Mouse (Mus musculus) MEL (cell line): ENCODE measurements at regions not wholly inside any gene's neighbourhood (a gene's known extent, or its start where the extent isn't known, plus 50 kb on each side); places are given as distances from the start of the nearest gene placed in this dataset.

ENCODE experiments used
- DNase-seq: peaks from one replicate; pipeline ENCODE4 v3.0.0; 2011; ENCODE audit warnings: low read depth, low spot score
- H3K27ac ChIP-seq: 2 replicates; pipeline ENCODE4 v1.5.1; 2012; ENCODE audit warnings: low read depth, mild to moderate bottlenecking, control low read depth, low read length, moderate library complexity; ENCODE audit not compliant: control insufficient read depth
- H3K27me3 ChIP-seq, 2 experiments: fragments of 150-350 bp in 1 of 2; sonication (generic) in 1 of 2; 2 replicates each; pipeline ENCODE4 v1.6.1; 2012; ENCODE audit warnings: low read length in 2 of 2, mild to moderate bottlenecking in 2 of 2, improper control_type of control experiment in 1 of 2, moderate library complexity in 1 of 2; ENCODE audit not compliant: insufficient read depth in 2 of 2, control insufficient read depth in 1 of 2
- H3K36me3 ChIP-seq, 2 experiments: 2 replicates each; pipeline ENCODE4 v1.6.1; 2012 to 2014; ENCODE audit warnings: low read length in 2 of 2, improper control_type of control experiment in 1 of 2, inconsistent platforms in 1 of 2, mild to moderate bottlenecking in 1 of 2; ENCODE audit not compliant: insufficient read depth in 2 of 2, control insufficient read depth in 1 of 2
- H3K4me1 ChIP-seq, 2 experiments: fragments of 150-350 bp in 1 of 2; sonication (generic) in 1 of 2; 2 replicates each; pipeline ENCODE4 v1.6.1; 2012; ENCODE audit warnings: low read length in 2 of 2, improper control_type of control experiment in 1 of 2, mild to moderate bottlenecking in 1 of 2; ENCODE audit not compliant: insufficient read depth in 2 of 2, control insufficient read depth in 1 of 2
- H3K4me3 ChIP-seq, 2 experiments: fragments of 150-350 bp in 1 of 2; sonication (generic) in 1 of 2; 2 replicates each; pipeline ENCODE4 v1.5.1; 2012; ENCODE audit warnings: low read depth in 2 of 2, low read length in 2 of 2, mild to moderate bottlenecking in 2 of 2, moderate library complexity in 2 of 2, control low read depth in 1 of 2, improper control_type of control experiment in 1 of 2; ENCODE audit not compliant: control insufficient read depth in 1 of 2, insufficient read depth in 1 of 2
- H3K79me2 ChIP-seq: 2 replicates; pipeline ENCODE4 v1.6.1; 2012; ENCODE audit warnings: mild to moderate bottlenecking, low read length, moderate library complexity; ENCODE audit not compliant: control insufficient read depth, poor library complexity, insufficient read depth
- H3K9ac ChIP-seq: 2 replicates; pipeline ENCODE4 v1.6.1; 2012; ENCODE audit warnings: low read depth, mild to moderate bottlenecking, control low read depth, low read length, moderate library complexity; ENCODE audit not compliant: control insufficient read depth, poor library complexity, severe bottlenecking
- H3K9me3 ChIP-seq: fragments of 150-350 bp; sonication (generic); replicated peaks from 2 replicates; pipeline ENCODE4 v1.6.1; 2012; ENCODE audit warnings: mild to moderate bottlenecking, low read length, improper control_type of control experiment, moderate library complexity; ENCODE audit not compliant: insufficient read depth
- BHLHE40 ChIP-seq: IDR thresholded peaks from 2 replicates; pipeline ENCODE4 v1.6.1; 2012; ENCODE audit warnings: low read depth, mild to moderate bottlenecking, inconsistent platforms, low read length, improper control_type of control experiment, borderline replicate concordance
- CHD1 ChIP-seq: IDR thresholded peaks from 2 replicates; pipeline ENCODE4 v1.6.1; 2012; ENCODE audit warnings: low read depth, mild to moderate bottlenecking, inconsistent platforms, low read length, improper control_type of control experiment
- CHD2 ChIP-seq: IDR thresholded peaks from 2 replicates; pipeline ENCODE4 v1.6.1; 2011; ENCODE audit warnings: low read length, improper control_type of control experiment
- E2F4 ChIP-seq: IDR thresholded peaks from 2 replicates; pipeline ENCODE4 v1.6.1; 2011; ENCODE audit warnings: low read depth, low read length, improper control_type of control experiment, borderline replicate concordance
- ELF1 ChIP-seq: IDR thresholded peaks from 2 replicates; pipeline ENCODE4 v1.6.1; 2014; ENCODE audit warnings: low read depth, mild to moderate bottlenecking, inconsistent platforms, low read length, improper control_type of control experiment, moderate library complexity
- EP300 ChIP-seq, 2 experiments: IDR thresholded peaks; 2 replicates each; pipeline ENCODE4 v1.6.1; 2011; ENCODE audit warnings: improper control_type of control experiment in 2 of 2, low read length in 2 of 2, low read depth in 1 of 2, mild to moderate bottlenecking in 1 of 2
- GATA1 ChIP-seq: IDR thresholded peaks from 2 replicates; pipeline ENCODE4 v1.6.1; 2011; ENCODE audit warnings: low read depth, low read length, improper control_type of control experiment
- MAFK ChIP-seq: IDR thresholded peaks from 2 replicates; pipeline ENCODE4 v1.6.1; 2011; ENCODE audit warnings: low read depth, mild to moderate bottlenecking, low read length, improper control_type of control experiment, borderline replicate concordance
- MAX ChIP-seq: IDR thresholded peaks from 2 replicates; pipeline ENCODE4 v1.6.1; 2011; ENCODE audit warnings: low read length, improper control_type of control experiment
- MEF2A ChIP-seq: IDR thresholded peaks from 2 replicates; pipeline ENCODE4 v1.6.1; 2014; ENCODE audit warnings: low read depth, mild to moderate bottlenecking, inconsistent platforms, low read length, improper control_type of control experiment; ENCODE audit not compliant: poor library complexity, insufficient replicate concordance, severe bottlenecking; ENCODE audit errors: extremely low read depth
- MYC ChIP-seq: IDR thresholded peaks from 2 replicates; pipeline ENCODE4 v1.6.1; 2011; ENCODE audit warnings: low read depth, mild to moderate bottlenecking, low read length, improper control_type of control experiment, moderate library complexity
- NRF1 ChIP-seq: IDR thresholded peaks from 2 replicates; pipeline ENCODE4 v1.6.1; 2014; ENCODE audit warnings: low read depth, mild to moderate bottlenecking, inconsistent platforms, low read length, improper control_type of control experiment, moderate library complexity; ENCODE audit not compliant: poor library complexity, insufficient read depth, severe bottlenecking
- POLR2AphosphoS2 ChIP-seq: IDR thresholded peaks from 2 replicates; pipeline ENCODE4 v1.6.1; 2011; ENCODE audit warnings: low read length, improper control_type of control experiment
- TBP ChIP-seq: IDR thresholded peaks from 2 replicates; pipeline ENCODE4 v1.8.0; 2011; ENCODE audit warnings: low read depth, low read length, improper control_type of control experiment
- UBTF ChIP-seq: IDR thresholded peaks from 2 replicates; pipeline ENCODE4 v1.6.1; 2012; ENCODE audit warnings: low read depth, mild to moderate bottlenecking, inconsistent platforms, low read length, improper control_type of control experiment, moderate library complexity, borderline replicate concordance; ENCODE audit not compliant: insufficient read depth
- USF1 ChIP-seq: IDR thresholded peaks from 2 replicates; pipeline ENCODE4 v1.6.1; 2014; ENCODE audit warnings: low read depth, mild to moderate bottlenecking, inconsistent platforms, low read length, improper control_type of control experiment, moderate library complexity
- ZC3H11A ChIP-seq: IDR thresholded peaks from 2 replicates; pipeline ENCODE4 v1.6.1; 2012; ENCODE audit warnings: low read depth, mild to moderate bottlenecking, inconsistent platforms, low read length, improper control_type of control experiment
- ZKSCAN1 ChIP-seq: IDR thresholded peaks from 2 replicates; pipeline ENCODE4 v1.6.1; 2012; ENCODE audit warnings: low read depth, mild to moderate bottlenecking, inconsistent platforms, low read length, improper control_type of control experiment, moderate library complexity
- ZMIZ1 ChIP-seq: IDR thresholded peaks from 2 replicates; pipeline ENCODE4 v1.6.1; 2012; ENCODE audit warnings: low read depth, mild to moderate bottlenecking, inconsistent platforms, low read length, improper control_type of control experiment, moderate library complexity

DNA sequence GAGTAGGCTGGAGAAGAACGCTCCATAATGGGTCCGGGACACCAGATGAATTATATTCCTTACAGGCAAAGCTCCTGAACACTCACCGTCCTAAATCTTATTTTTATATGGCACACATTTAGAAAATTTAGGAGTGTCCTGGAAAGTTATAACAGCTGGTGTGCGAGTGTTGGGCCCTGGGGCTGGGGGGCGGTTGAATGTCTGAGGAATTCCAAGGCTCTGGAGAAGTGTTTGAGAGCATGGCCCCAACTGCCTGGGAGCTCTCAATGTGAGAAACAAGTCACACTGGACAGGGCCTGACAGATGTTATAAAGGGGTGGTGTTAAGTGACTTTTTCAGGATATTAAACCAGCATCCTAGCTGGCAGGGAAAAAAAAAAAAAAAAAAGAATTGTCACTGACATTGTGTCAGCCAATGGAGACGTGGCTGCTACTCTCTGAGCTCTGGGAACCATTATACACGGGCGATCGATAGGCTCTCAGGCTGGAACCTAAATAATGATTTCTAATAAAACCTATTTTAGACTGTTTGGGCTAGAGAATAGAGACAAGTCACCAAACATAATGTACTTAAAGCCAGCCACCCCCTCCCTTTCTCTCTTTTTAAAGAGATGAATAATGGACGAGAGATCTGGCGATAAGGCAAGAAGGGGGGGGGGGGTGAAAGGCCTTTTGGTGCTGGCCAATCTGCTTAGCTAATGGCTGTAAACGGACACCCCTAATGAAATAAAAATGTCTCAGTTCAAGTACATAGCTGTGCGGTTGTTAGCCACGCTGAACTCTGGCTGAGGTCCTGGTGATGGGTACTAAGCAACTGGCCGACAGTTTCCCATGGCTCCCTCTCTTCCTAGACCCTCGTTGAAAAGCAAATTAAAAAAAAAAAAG lies 98.6 kb upstream of the Eya4 start:
- no peaks in the 10 kb centered on the region for H3K79me2 ChIP-seq
- no peaks in the 10 kb centered on the region for H3K9me3 ChIP-seq
- H3K36me3 ChIP-seq: no peaks in the 10 kb centered on the region
- no peaks in the 10 kb centered on the region for H3K4me1 ChIP-seq
- H3K4me3 ChIP-seq: no peak overlapping the region
- TF ChIP-seq ZMIZ1: no peak
- TF ChIP-seq ELF1: no peak
- no peak for TF ChIP-seq GATA1
- no peak for TF ChIP-seq POLR2AphosphoS2
- no peak for TF ChIP-seq MYC
- no peak for TF ChIP-seq TBP
- no peak for TF ChIP-seq E2F4
- no peak for TF ChIP-seq CHD1
- no peak for TF ChIP-seq EP300 (IDR thresholded peaks at IDR 0.05; ENCODE audit: low read depth in 1 of 2, low read length in 2 of 2)
- TF ChIP-seq CHD2: no peak
- no peak for TF ChIP-seq UBTF
- TF ChIP-seq MAX: no peak
- DNase-seq: no peak
- H3K27ac ChIP-seq: no peak overlapping the region
- no peak overlapping the region for H3K9ac ChIP-seq
- no peaks in the 10 kb centered on the region for H3K27me3 ChIP-seq

DNA sequence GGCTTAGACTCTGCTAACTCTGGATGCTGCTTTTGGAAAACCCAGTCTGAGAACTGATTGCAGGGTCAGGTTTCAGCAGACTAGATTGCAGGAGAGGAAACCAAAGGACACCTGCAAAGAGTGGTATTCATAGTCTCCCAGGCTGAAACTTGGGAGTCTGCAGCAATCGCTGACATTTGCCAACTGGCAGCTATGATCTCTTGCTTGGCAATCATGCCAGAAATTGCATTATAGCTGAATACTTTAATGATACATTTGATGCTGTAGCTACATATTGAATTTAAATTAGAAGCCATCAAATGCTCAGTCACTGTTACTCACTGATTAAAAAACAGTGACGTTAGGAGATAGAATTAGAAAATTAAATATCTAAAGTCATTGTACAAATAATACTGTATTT lies 79.8 kb upstream of the Eya4 start:
- H3K79me2 ChIP-seq: no peaks in the 10 kb centered on the region
- H3K4me1 ChIP-seq: no peaks in the 10 kb centered on the region
- H3K36me3 ChIP-seq: no peaks in the 10 kb centered on the region
- TF ChIP-seq CHD2: no peak
- no peak for TF ChIP-seq BHLHE40
- TF ChIP-seq ZC3H11A: no peak
- no peak for TF ChIP-seq USF1
- TF ChIP-seq MAFK: no peak
- no peak for TF ChIP-seq MEF2A
- no peak for TF ChIP-seq ZKSCAN1
- TF ChIP-seq NRF1: no peak
- H3K9me3 ChIP-seq: no peaks in the 10 kb centered on the region
- H3K4me3 ChIP-seq: no peak overlapping the region
- H3K27ac ChIP-seq: no peak overlapping the region
- no peak for DNase-seq
- H3K9ac ChIP-seq: no peak overlapping the region
- no peaks in the 10 kb centered on the region; a peak in 1 of 4 replicates for H3K27me3 ChIP-seq
